In genomic region chr3:85880068-85880467, GRCm38 (mm10) we compare ENCODE assay signal across 20 mouse cellular contexts. TPM values are rescaled to one million over a fixed set of nuclear protein-coding genes. Genes with fewer than 3 reads are reported as not detected.
DNase-seq lines count a peak whose midpoint lies in the region; ATAC-seq and TF ChIP-seq lines count a peak whose summit lies in the region.
"Had no signal": no experiment of that assay in that cellular context is flagged by ENCODE, and none has a peak within 500 bp of the region (broad histone marks: within the 10 kb centered on the region; RNA-seq: fewer than 3 reads in every experiment).

No protein-coding gene starts in this region.

- no peak overlapping the region for H3K4me2 ChIP-seq in stomach, postnatal 0 days (replicated peaks; ENCODE audit: low read depth)
- H3K4me2 ChIP-seq in hindbrain, embryonic 16.5 days (ENCODE audit: low read length), result no peak overlapping the region
- H3K4me2 ChIP-seq: embryonic facial prominence, embryonic 12.5 days; forebrain, embryonic 13.5 days; forebrain, embryonic 15.5 days had no signal

- no peak for TF ChIP-seq CTCF in C2C12 (IDR thresholded peaks at IDR 0.05; ENCODE audit: control insufficient read depth, insufficient read depth, insufficient read length)
- TF ChIP-seq CTCF in small intestine, adult 2 months (IDR thresholded peaks at IDR 0.05; ENCODE audit: extremely low read depth, insufficient read length, insufficient replicate concordance, low read depth, low read length), result no peak
- TF ChIP-seq CTCF in stomach, postnatal 0 days (IDR thresholded peaks at IDR 0.05; ENCODE audit: low read depth), result no peak

- H3K9me3 ChIP-seq in heart, embryonic 10.5 days, result no peaks in the 10 kb centered on the region
- H3K9me3 ChIP-seq in stomach, postnatal 0 days (ENCODE audit: control insufficient read depth, low read length), result no peaks in the 10 kb centered on the region
- H3K9me3 ChIP-seq in hindbrain, embryonic 16.5 days (ENCODE audit: control insufficient read depth, low read length), result no peaks in the 10 kb centered on the region
- H3K9me3 ChIP-seq: embryonic facial prominence, embryonic 10.5 days; embryonic facial prominence, embryonic 12.5 days; forebrain, embryonic 13.5 days; forebrain, embryonic 15.5 days; G1E had no signal

- peaks cover 35% of the 10 kb centered on the region for H3K79me3 ChIP-seq in C2C12 (ENCODE audit: low read depth)

- TF ChIP-seq POLR2A in small intestine, adult 2 months (IDR thresholded peaks at IDR 0.05; ENCODE audit: low read depth, low read length), result no peak

- no peak overlapping the region for H3K27ac ChIP-seq in heart, embryonic 10.5 days
- H3K27ac ChIP-seq in small intestine, adult 2 months (ENCODE audit: insufficient read depth, low read depth, low read length), result peak overlapping the region; percentile 57
- H3K27ac ChIP-seq in stomach, postnatal 0 days (replicated peaks), result no peak overlapping the region
- no peak overlapping the region for H3K27ac ChIP-seq in hindbrain, embryonic 16.5 days (ENCODE audit: low read depth, low read length)
- H3K27ac ChIP-seq: embryonic facial prominence, embryonic 10.5 days; embryonic facial prominence, embryonic 12.5 days; forebrain, embryonic 13.5 days; forebrain, embryonic 15.5 days had no signal

- H3K36me3 ChIP-seq in heart, embryonic 10.5 days, result no peaks in the 10 kb centered on the region
- H3K36me3 ChIP-seq in C2C12 (ENCODE audit: control insufficient read depth, insufficient read depth), result no peaks in the 10 kb centered on the region
- no peaks in the 10 kb centered on the region for H3K36me3 ChIP-seq in small intestine, adult 2 months (ENCODE audit: control insufficient read depth, insufficient read depth, low read length)
- H3K36me3 ChIP-seq in stomach, postnatal 0 days (ENCODE audit: control insufficient read depth, insufficient read depth, low read length), result no peaks in the 10 kb centered on the region
- no peaks in the 10 kb centered on the region for H3K36me3 ChIP-seq in hindbrain, embryonic 16.5 days (ENCODE audit: control insufficient read depth, insufficient read depth, low read length)
- H3K36me3 ChIP-seq: embryonic facial prominence, embryonic 10.5 days; embryonic facial prominence, embryonic 12.5 days; forebrain, embryonic 15.5 days; G1E had no signal

- no peak overlapping the region for H3K9ac ChIP-seq in stomach, postnatal 0 days (ENCODE audit: low read length)
- no peak overlapping the region for H3K9ac ChIP-seq in hindbrain, embryonic 16.5 days (ENCODE audit: low read depth, low read length)
- H3K9ac ChIP-seq: embryonic facial prominence, embryonic 12.5 days; forebrain, embryonic 13.5 days; forebrain, embryonic 15.5 days had no signal

- 0 out of 2 replicates have a peak, but pooled peaks have one; percentile 27 for ATAC-seq in stomach, postnatal 0 days (ENCODE audit: low FRiP score, low TSS enrichment)
- ATAC-seq in hindbrain, embryonic 16.5 days, result no peak
- ATAC-seq: activated CD4-positive, CD25-positive, alpha-beta regulatory T cell, adult 4 months; CD4-positive, CD25-positive, alpha-beta regulatory T cell, adult 4 months; forebrain, embryonic 13.5 days; forebrain, embryonic 15.5 days had no signal

- DNase-seq in heart, adult 11 months, result peak; percentile 74
- DNase-seq in heart, embryonic 10.5 days (ENCODE audit: low spot score), result no peak
- DNase-seq in stomach, postnatal 0 days (ENCODE audit: low spot score), result no peak
- DNase-seq in left cerebral cortex, postnatal 14 days (ENCODE audit: low spot score in 2 of 2), result no peak
- DNase-seq: cerebellum, adult 11-12 months; cerebellum, adult 2 months; cerebellum, adult 9-10 months; cerebellum, postnatal 10 days; cerebellum, postnatal 25 days had no signal

- H3K27me3 ChIP-seq in heart, embryonic 10.5 days (ENCODE audit: insufficient read depth, poor library complexity, severe bottlenecking), result no peaks in the 10 kb centered on the region
- H3K27me3 ChIP-seq in C2C12 (ENCODE audit: control insufficient read depth, insufficient read depth, insufficient read length), result no peaks in the 10 kb centered on the region
- no peaks in the 10 kb centered on the region for H3K27me3 ChIP-seq in small intestine, adult 2 months (ENCODE audit: control insufficient read depth, insufficient read depth, low read length)
- H3K27me3 ChIP-seq in stomach, postnatal 0 days (ENCODE audit: control insufficient read depth, insufficient read depth, low read length), result no peaks in the 10 kb centered on the region
- H3K27me3 ChIP-seq in hindbrain, embryonic 16.5 days (replicated peaks; ENCODE audit: control insufficient read depth, insufficient read depth, low read length), result no peaks in the 10 kb centered on the region; the same call in 1 of the 2 replicates
- H3K27me3 ChIP-seq: embryonic facial prominence, embryonic 12.5 days; forebrain, embryonic 13.5 days; forebrain, embryonic 15.5 days; Patski had no signal

- H3K4me1 ChIP-seq in heart, embryonic 10.5 days, result 0 out of 2 replicates have a peak, but pooled peaks cover 6% of the 10 kb centered on the region
- peaks cover 20% of the 10 kb centered on the region; the same call in 1 of the 2 replicates for H3K4me1 ChIP-seq in small intestine, adult 2 months (ENCODE audit: control insufficient read depth, insufficient read depth, insufficient read length, low read length)
- no peaks in the 10 kb centered on the region for H3K4me1 ChIP-seq in stomach, postnatal 0 days (replicated peaks; ENCODE audit: control insufficient read depth, insufficient read depth)
- H3K4me1 ChIP-seq in hindbrain, embryonic 16.5 days (ENCODE audit: control insufficient read depth, insufficient read depth, low read depth, low read length), result no peaks in the 10 kb centered on the region
- H3K4me1 ChIP-seq: embryonic facial prominence, embryonic 10.5 days; embryonic facial prominence, embryonic 12.5 days; forebrain, embryonic 13.5 days; forebrain, embryonic 15.5 days had no signal

- intact Hi-C loops in left cerebral cortex, postnatal 14 days (cut with DNase I), result no loop called here

- H3K4me3 ChIP-seq in heart, embryonic 10.5 days, result no peak overlapping the region
- H3K4me3 ChIP-seq in C2C12 (ENCODE audit: insufficient read depth, poor library complexity, severe bottlenecking), result no peak overlapping the region
- no peak overlapping the region for H3K4me3 ChIP-seq in small intestine, adult 2 months (ENCODE audit: low read depth, low read length)
- H3K4me3 ChIP-seq in stomach, postnatal 0 days (ENCODE audit: low read depth, low read length), result no peak overlapping the region
- H3K4me3 ChIP-seq in hindbrain, embryonic 16.5 days (ENCODE audit: low read length), result no peak overlapping the region
- H3K4me3 ChIP-seq: embryonic facial prominence, embryonic 10.5 days; embryonic facial prominence, embryonic 12.5 days; forebrain, embryonic 13.5 days; forebrain, embryonic 15.5 days had no signal

- H3K79me2 ChIP-seq in C2C12 (ENCODE audit: control insufficient read depth, insufficient read depth), result peaks cover 79% of the 10 kb centered on the region

- no peak for TF ChIP-seq EP300 in stomach, postnatal 0 days (optimal IDR thresholded peaks at IDR 0.05)

- no peak overlapping the region for H3ac ChIP-seq in C2C12 (ENCODE audit: control insufficient read depth, insufficient read length, low read depth)

- WGBS in heart, embryonic 10.5 days, result 87% methylated on average over 8 of the region's 8 CpGs
- 34% methylated on average over 8 of the region's 8 CpGs for WGBS in small intestine, adult 2 months
- 74% methylated on average over 8 of the region's 8 CpGs for WGBS in stomach, postnatal 0 days
- WGBS in hindbrain, embryonic 16.5 days, result 94% methylated on average over 8 of the region's 8 CpGs

TF ChIP-seq in C2C12, 6 proteins besides CTCF, POLR2A, EP300 and RAD21:
- peak; percentile 62 for TF ChIP-seq MYOD1 (IDR thresholded peaks at IDR 0.05; ENCODE audit: control insufficient read depth, insufficient read length, low read depth)
- no peak for TF ChIP-seq MYOG (IDR thresholded peaks at IDR 0.05; ENCODE audit: control insufficient read depth, extremely low read depth, insufficient read length)

RNA-seq across cellular contexts. Expression of gene Glt28d2, which starts 7.2 kb away (rescaled TPM):
- 0.72 and 0.78 TPM in 2 replicates for polyA plus RNA-seq in heart, embryonic 10.5 days (2016; fragmentation: Nextera tagmentation; extraction: Ambion mirVana)
- polyA plus RNA-seq in C2C12 (2012; fragmentation: generic; extraction: Trizol), result 1.4 TPM
- polyA plus RNA-seq in small intestine, adult 2 months (2012; rRNA removed), result 2.3 and 2.7 TPM in 2 replicates
- polyA plus RNA-seq in stomach, postnatal 0 days (2015; fragmentation: Nextera tagmentation; extraction: Ambion mirVana), result 6.5 and 6.9 TPM in 2 replicates
- under 1 TPM; 0.66 to 0.86 TPM for total RNA-seq in left cerebral cortex, postnatal 14 days (2021)
- 0.15 and 0.42 TPM in 2 replicates for polyA plus RNA-seq in hindbrain, embryonic 16.5 days (2015; fragmentation: Nextera tagmentation; extraction: Ambion mirVana)
- total RNA-seq: G1E had no signal
- polyA plus RNA-seq: G1E had no signal

RNA-seq across cellular contexts. Expression of gene Gm37240, which starts 7.2 kb away (rescaled TPM):
- 2.7 and 3.0 TPM in 2 replicates for polyA plus RNA-seq in heart, embryonic 10.5 days (2016; fragmentation: Nextera tagmentation; extraction: Ambion mirVana)
- 7.3 TPM for polyA plus RNA-seq in C2C12 (2012; fragmentation: generic; extraction: Trizol)
- polyA plus RNA-seq in small intestine, adult 2 months (2012; rRNA removed), result 26.5 and 58.2 TPM in 2 replicates
- polyA plus RNA-seq in stomach, postnatal 0 days (2015; fragmentation: Nextera tagmentation; extraction: Ambion mirVana), result 18.1 and 20.5 TPM in 2 replicates
- total RNA-seq in left cerebral cortex, postnatal 14 days (2021), result 1 to 10 TPM; 1.9 to 3.2 TPM
- polyA plus RNA-seq in hindbrain, embryonic 16.5 days (2015; fragmentation: Nextera tagmentation; extraction: Ambion mirVana), result 0.93 and 1.5 TPM in 2 replicates
- total RNA-seq: G1E had no signal
- polyA plus RNA-seq: G1E had no signal
